Mouse (Mus musculus) stomach, embryonic 14.5 days (tissue): ENCODE results near the gene Vps26a. TPM values are rescaled to one million over a fixed set of nuclear protein-coding genes. Genes with fewer than 3 reads are reported as not detected.

ENCODE experiments used
- ATAC-seq: fragments of 200-750 bp; cut with Nextera tagmentation; 2 replicates; pipeline ENCODE4 v1.8.0; 2017; ENCODE audit warnings: low read depth, moderate TSS enrichment; ENCODE audit not compliant: insufficient number of reproducible peaks, insufficient read depth, low FRiP score
- H3K27ac ChIP-seq: fragments of 300-500 bp; sonication (generic); 2 replicates; pipeline ENCODE4 v1.5.1; 2014; ENCODE audit warnings: mild to moderate bottlenecking, low read length, moderate library complexity, mixed read lengths
- H3K27me3 ChIP-seq: fragments of 300-500 bp; sonication (generic); 2 replicates; pipeline ENCODE4 v1.6.1; 2014; ENCODE audit warnings: low read length, control low read depth, mixed read lengths; ENCODE audit not compliant: control insufficient read depth, insufficient read depth
- H3K36me3 ChIP-seq: fragments of 300-500 bp; sonication (generic); 2 replicates; pipeline ENCODE4 v1.6.1; 2014; ENCODE audit warnings: mild to moderate bottlenecking, control low read depth, low read length, moderate library complexity, mixed read lengths; ENCODE audit not compliant: control insufficient read depth, insufficient read depth
- H3K4me1 ChIP-seq: fragments of 300-500 bp; sonication (generic); 2 replicates; pipeline ENCODE4 v1.6.1; 2014; ENCODE audit warnings: low read length, control low read depth, mixed read lengths; ENCODE audit not compliant: control insufficient read depth, insufficient read depth
- H3K4me2 ChIP-seq: fragments of 300-500 bp; sonication (generic); replicated peaks from 2 replicates; pipeline ENCODE4 v1.6.1; 2014; ENCODE audit warnings: low read depth, low read length, control low read depth
- H3K4me3 ChIP-seq: fragments of 300-500 bp; sonication (generic); 2 replicates; pipeline ENCODE4 v1.5.1; 2014; ENCODE audit warnings: low read depth, low read length, control low read depth
- H3K9ac ChIP-seq: fragments of 300-500 bp; sonication (generic); replicated peaks from 2 replicates; pipeline ENCODE4 v1.6.1; 2014; ENCODE audit warnings: low read depth, mild to moderate bottlenecking, control low read depth, low read length, moderate library complexity, mixed read lengths
- H3K9me3 ChIP-seq: fragments of 300-500 bp; sonication (generic); 2 replicates; pipeline ENCODE4 v1.6.1; 2016; ENCODE audit warnings: low read depth, low read length, control low read depth; ENCODE audit not compliant: control insufficient read depth
- WGBS: fragments of 180-500 bp; shearing (Covaris S2); extraction: QIAGEN DNeasy Blood & Tissue Kit; methylation state at CpG from one replicate; pipeline ENCODE4 v1.1.7; 2014; 5-methylcytosine and 5-hydroxymethylcytosine counted together
- polyA plus RNA-seq: library from polyadenylated mRNA; unstranded; fragments of >200 nt; fragmentation: Nextera tagmentation; extraction: Ambion mirVana; gene quantifications from 2 replicates; pipeline ENCODE4 v1.2.1, GENCODE M21; 2014

The Vps26a gene
- polyA plus RNA-seq, 1 experiment from 2014 or later: 75.6 TPM

- peaks cover 19% of the 10 kb centered on the region for H3K36me3 ChIP-seq
- no peaks in the 10 kb centered on the region for H3K9me3 ChIP-seq
- H3K4me3 ChIP-seq: peak overlapping the region; percentile 98
- 36% methylated on average over 18 of the region's 18 CpGs for WGBS
- H3K9ac ChIP-seq: peak overlapping the region; percentile 96
- peak overlapping the region; percentile 66 for H3K4me2 ChIP-seq
- peak; percentile 33 for ATAC-seq
- no peaks in the 10 kb centered on the region for H3K27me3 ChIP-seq
- peaks cover 9% of the 10 kb centered on the region; the same call in 1 of the 2 replicates for H3K4me1 ChIP-seq
- peak overlapping the region; percentile 68 for H3K27ac ChIP-seq
Observed at GRCm38 (mm10) chr10:62450280-62450640, 36.3 kb downstream of the Vps26a start.

- H3K36me3 ChIP-seq: peaks cover 20% of the 10 kb centered on the region
- H3K27me3 ChIP-seq: no peaks in the 10 kb centered on the region
- peak; percentile 89 for ATAC-seq
- H3K4me2 ChIP-seq: peak within 1 kb of the TSS; percentile 66
- H3K27ac ChIP-seq: peak within 1 kb of the TSS; percentile 68
- under 1% methylated on average over 73 of the region's 73 CpGs for WGBS
- peak within 1 kb of the TSS; percentile 98 for H3K4me3 ChIP-seq
- H3K9me3 ChIP-seq: no peaks in the 10 kb centered on the region
- H3K4me1 ChIP-seq: peaks cover 9% of the 10 kb centered on the region; the same call in 1 of the 2 replicates
- peak within 1 kb of the TSS; percentile 96 for H3K9ac ChIP-seq
Observed at GRCm38 (mm10) chr10:62449364-62450279, 37.0 kb downstream of the Vps26a start, which contains the start of the genes 4930507D05Rik and Supv3l1. Gene 4930507D05Rik (plus strand): TSS chr10:62449489. Gene Supv3l1 (minus strand): TSS chr10:62449738.

- Histone ChIP-seq H3K36me3 (peaks cover 55% of the 10 kb centered on the region), H3K27me3 (no peaks in the 10 kb centered on the region), H3K4me2 (no peak overlapping the region), H3K9ac (no peak overlapping the region), H3K9me3 (no peaks in the 10 kb centered on the region), H3K4me3 (no peak overlapping the region), H3K4me1 (0 out of 2 replicates have a peak, but pooled peaks cover 2% of the 10 kb centered on the region), H3K27ac (no peak overlapping the region)
- 89% methylated on average over 5 of the region's 5 CpGs for WGBS
- no peak for ATAC-seq
Observed at GRCm38 (mm10) chr10:62430427-62430826, 56.2 kb downstream of the Vps26a start.

GRCm38 (mm10) chr10:62425081-62425871 is 61.3 kb downstream of the Vps26a start:
- 34% methylated on average over 9 of the region's 9 CpGs for WGBS
- no peak overlapping the region for H3K4me3 ChIP-seq
- peaks cover 22% of the 10 kb centered on the region for H3K36me3 ChIP-seq
- ATAC-seq: peak; percentile 43; the same call in 1 of the 2 replicates
- H3K27me3 ChIP-seq: no peaks in the 10 kb centered on the region
- H3K9me3 ChIP-seq: no peaks in the 10 kb centered on the region
- peak overlapping the region; percentile 44; the same call in 1 of the 2 replicates for H3K27ac ChIP-seq
- H3K4me2 ChIP-seq: no peak overlapping the region
- no peak overlapping the region for H3K9ac ChIP-seq
- 0 out of 2 replicates have a peak, but pooled peaks cover 8% of the 10 kb centered on the region for H3K4me1 ChIP-seq

- Histone ChIP-seq H3K4me2 (no peak within 1 kb of the TSS), H3K4me1 (0 out of 2 replicates have a peak, but pooled peaks cover 8% of the 10 kb centered on the region), H3K4me3 (no peak within 1 kb of the TSS), H3K27me3 (no peaks in the 10 kb centered on the region), H3K9ac (no peak within 1 kb of the TSS), H3K9me3 (no peaks in the 10 kb centered on the region), H3K36me3 (no peaks in the 10 kb centered on the region), H3K27ac (no peak within 1 kb of the TSS; the same call in 1 of the 2 replicates)
- 45% methylated on average over 15 of the region's 15 CpGs for WGBS
- ATAC-seq: peak; percentile 44; the same call in 1 of the 2 replicates
Observed at GRCm38 (mm10) chr10:62422255-62422654, 64.3 kb downstream of the Vps26a start, which contains the start of gene Hkdc1. Gene Hkdc1 (minus strand): TSS chr10:62422491.

GRCm38 (mm10) chr10:62421127-62421526 is 65.5 kb downstream of the Vps26a start:
- Histone ChIP-seq H3K36me3 (no peaks in the 10 kb centered on the region), H3K27ac (peak overlapping the region; percentile 1; the same call in 1 of the 2 replicates), H3K4me3 (no peak overlapping the region), H3K4me1 (0 out of 2 replicates have a peak, but pooled peaks cover 8% of the 10 kb centered on the region), H3K27me3 (no peaks in the 10 kb centered on the region), H3K9me3 (no peaks in the 10 kb centered on the region), H3K9ac (no peak overlapping the region), H3K4me2 (no peak overlapping the region)
- 63% methylated on average over 3 of the region's 3 CpGs for WGBS
- no peak for ATAC-seq

- Histone ChIP-seq H3K9ac (no peak overlapping the region), H3K27ac (peak overlapping the region; percentile 1; the same call in 1 of the 2 replicates), H3K4me2 (no peak overlapping the region), H3K4me3 (no peak overlapping the region), H3K9me3 (no peaks in the 10 kb centered on the region), H3K27me3 (no peaks in the 10 kb centered on the region), H3K4me1 (0 out of 2 replicates have a peak, but pooled peaks cover 6% of the 10 kb centered on the region), H3K36me3 (no peaks in the 10 kb centered on the region)
- 56% methylated on average over 6 of the region's 6 CpGs for WGBS
- ATAC-seq: no peak
Observed at GRCm38 (mm10) chr10:62420399-62420798, 66.2 kb downstream of the Vps26a start.

GRCm38 (mm10) chr10:62419422-62419821 is 67.2 kb downstream of the Vps26a start:
- ATAC-seq: no peak
- H3K9me3 ChIP-seq: no peaks in the 10 kb centered on the region
- H3K4me2 ChIP-seq: no peak overlapping the region
- H3K9ac ChIP-seq: no peak overlapping the region
- no peaks in the 10 kb centered on the region for H3K36me3 ChIP-seq
- no peak overlapping the region for H3K4me3 ChIP-seq
- no peak overlapping the region for H3K27ac ChIP-seq
- H3K27me3 ChIP-seq: no peaks in the 10 kb centered on the region
- 66% methylated on average over 5 of the region's 5 CpGs for WGBS
- H3K4me1 ChIP-seq: 0 out of 2 replicates have a peak, but pooled peaks cover 2% of the 10 kb centered on the region
